Mouse (Mus musculus) bone marrow, adult 2 months (tissue): ENCODE data around the gene Mapk10.

Source experiments
- CTCF ChIP-seq: fragments of 200-500 bp; IDR thresholded peaks from 2 replicates; pipeline ENCODE4 v1.5.1; 2011; ENCODE audit warnings: low read length, control low read depth; ENCODE audit not compliant: control insufficient read depth, insufficient read depth
- POLR2A ChIP-seq: fragments of 200-500 bp; IDR thresholded peaks from 2 replicates; pipeline ENCODE4 v1.6.1; 2011; ENCODE audit warnings: low read depth, mild to moderate bottlenecking, control low read depth, low read length, borderline replicate concordance; ENCODE audit not compliant: control insufficient read depth

DNA sequence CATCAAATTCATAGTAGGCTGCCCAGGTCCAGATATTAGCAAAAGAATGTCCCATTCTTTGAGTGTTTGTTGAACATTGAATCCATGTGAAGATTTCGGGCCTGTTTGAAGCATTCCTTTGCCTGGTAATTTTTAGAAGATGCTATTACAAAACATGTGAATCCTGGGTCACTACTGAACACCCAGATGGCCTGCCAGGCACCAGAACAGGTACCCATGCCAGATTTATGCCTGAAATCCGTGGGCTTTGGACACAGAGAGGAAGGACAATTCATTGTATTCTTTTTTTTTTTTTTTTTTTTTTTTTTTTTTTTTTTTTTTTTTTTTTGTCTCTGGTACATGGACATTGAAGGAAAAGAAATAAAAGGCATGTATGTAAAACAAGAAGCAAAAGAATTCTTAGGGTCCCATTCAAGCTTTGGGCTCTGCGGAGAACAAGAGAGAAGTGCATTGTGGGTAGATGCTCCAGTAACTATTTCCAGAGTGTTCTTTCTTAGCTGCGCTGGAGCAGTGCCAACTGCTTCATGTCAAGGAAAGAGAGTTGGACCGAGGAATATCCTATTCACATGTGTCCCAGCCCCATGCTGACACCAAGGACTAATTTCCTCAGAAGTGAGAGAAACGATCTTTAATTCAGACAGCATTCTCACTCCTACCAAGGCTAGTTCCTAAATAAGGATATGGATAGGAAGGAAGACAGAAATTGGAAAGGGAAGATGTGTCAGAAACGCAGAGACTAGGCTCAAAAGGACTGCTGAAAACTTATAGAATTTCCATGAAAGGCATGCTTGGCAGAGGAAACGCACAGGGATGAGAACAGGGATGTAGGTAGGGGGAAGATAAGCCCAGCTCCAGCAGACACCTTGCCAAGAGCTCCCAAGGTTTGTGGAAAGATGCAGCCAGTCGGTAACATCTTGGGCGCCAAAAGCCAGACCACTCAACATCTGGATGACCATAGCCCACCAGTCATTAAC, 105.4 kb downstream of the Mapk10 start:
- TF ChIP-seq CTCF (no peak), POLR2A (no peak)
